Mouse (Mus musculus): Measurements from ENCODE around the gene Mrpl4.

- TF ChIP-seq MAFK (IDR thresholded peaks at IDR 0.05; ENCODE audit: insufficient read depth, low read depth, low read length) (no peak), CHD2 (IDR thresholded peaks at IDR 0.05; ENCODE audit: low read depth, low read length) (no peak), ZC3H11A (IDR thresholded peaks at IDR 0.05; ENCODE audit: borderline replicate concordance, low read depth, low read length) (no peak), HCFC1 (IDR thresholded peaks at IDR 0.05; ENCODE audit: borderline replicate concordance, insufficient read depth, low read length) (no peak), ZNF384 (IDR thresholded peaks at IDR 0.05; ENCODE audit: low read depth, low read length) (no peak)
Observed at GRCm38 (mm10) chr9:21031896-21032351, 29.4 kb downstream of the Mrpl4 start, which contains the start of gene Icam5.

Measured in ES-E14 (cell line).